Mouse (Mus musculus) limb, embryonic 14.5 days (tissue): ENCODE measurements around the gene Ccdc153. TPM values are rescaled to one million over a fixed set of nuclear protein-coding genes. Genes with fewer than 3 reads are reported as not detected.
A peak's percentile ranks its signal among the peaks of the same experiment; 100 is the strongest.

Source experiments
- ATAC-seq: fragments of 200-750 bp; cut with Nextera tagmentation; 2 replicates; pipeline ENCODE4 v1.8.0; 2017; ENCODE audit warnings: low read depth, moderate number of reproducible peaks, moderate TSS enrichment; ENCODE audit not compliant: low FRiP score
- DNase-seq: peaks from one replicate; pipeline ENCODE4 v3.0.0-alpha.2; 2015; ENCODE audit warnings: low spot score
- H3K27ac ChIP-seq: fragments of 300-500 bp; sonication (generic); replicated peaks from 2 replicates; pipeline ENCODE4 v1.5.1; 2014; ENCODE audit warnings: low read depth, mild to moderate bottlenecking, low read length, moderate library complexity, mixed read lengths
- H3K27me3 ChIP-seq: fragments of 300-500 bp; sonication (generic); 2 replicates; pipeline ENCODE4 v1.6.1; 2014; ENCODE audit warnings: low read length, mixed read lengths; ENCODE audit not compliant: control insufficient read depth, insufficient read depth
- H3K36me3 ChIP-seq: fragments of 300-500 bp; sonication (generic); 2 replicates; pipeline ENCODE4 v1.6.1; 2014; ENCODE audit warnings: mild to moderate bottlenecking, low read length, moderate library complexity, mixed read lengths; ENCODE audit not compliant: control insufficient read depth, insufficient read depth
- H3K4me1 ChIP-seq: fragments of 300-500 bp; sonication (generic); 2 replicates; pipeline ENCODE4 v1.6.1; 2014; ENCODE audit warnings: antibody characterized with exemption, low read length, mixed read lengths; ENCODE audit not compliant: control insufficient read depth, insufficient read depth
- H3K4me2 ChIP-seq: fragments of 300-500 bp; sonication (generic); replicated peaks from 2 replicates; pipeline ENCODE4 v1.6.1; 2014; ENCODE audit warnings: low read depth, mild to moderate bottlenecking, low read length, moderate library complexity; ENCODE audit not compliant: severe bottlenecking
- H3K4me3 ChIP-seq: fragments of 300-500 bp; sonication (generic); replicated peaks from 2 replicates; pipeline ENCODE4 v1.5.1; 2014; ENCODE audit warnings: low read length
- H3K9ac ChIP-seq: fragments of 300-500 bp; sonication (generic); 2 replicates; pipeline ENCODE4 v1.6.1; 2014; ENCODE audit warnings: mild to moderate bottlenecking, low read depth, low read length, moderate library complexity; ENCODE audit not compliant: severe bottlenecking
- H3K9me3 ChIP-seq: fragments of 300-500 bp; sonication (generic); 2 replicates; pipeline ENCODE4 v1.6.1; 2016; ENCODE audit warnings: low read length; ENCODE audit not compliant: control insufficient read depth
- POLR2A ChIP-seq: fragments of 200-500 bp; IDR thresholded peaks from 2 replicates; pipeline ENCODE4 v1.8.0; 2012; ENCODE audit warnings: inconsistent platforms, mild to moderate bottlenecking, moderate library complexity, borderline replicate concordance; ENCODE audit not compliant: insufficient read depth, insufficient read length; ENCODE audit errors: extremely low read depth
- WGBS: fragments of 180-500 bp; shearing (Covaris S2); extraction: QIAGEN DNeasy Blood & Tissue Kit; methylation state at CpG from one replicate; pipeline ENCODE4 v1.1.7; 2014; 5-methylcytosine and 5-hydroxymethylcytosine counted together
- polyA plus RNA-seq, 2 experiments: library from polyadenylated mRNA; depleted of rRNA in 1 of 2; stranded (reverse) in 1 of 2; unstranded in 1 of 2; fragments of >200 nt; fragmentation: Nextera tagmentation in 1 of 2; extraction: Ambion mirVana in 1 of 2; gene quantifications; 2 replicates each; pipeline versions ENCODE4 v1.2.1 to v1.2.3; 2012 to 2014

The Ccdc153 gene
- polyA plus RNA-seq, 2 experiments, result not detected

- H3K27ac ChIP-seq, result no peak overlapping the region
- 77% methylated on average over 4 of the region's 4 CpGs for WGBS
- no peak for DNase-seq
- no peaks in the 10 kb centered on the region for H3K27me3 ChIP-seq
- H3K9me3 ChIP-seq, result no peaks in the 10 kb centered on the region
- H3K36me3 ChIP-seq, result no peaks in the 10 kb centered on the region
- TF ChIP-seq POLR2A, result no peak
- H3K4me3 ChIP-seq, result no peak overlapping the region
- H3K4me2 ChIP-seq, result no peak overlapping the region
- no peak overlapping the region for H3K9ac ChIP-seq
- peaks cover 14% of the 10 kb centered on the region for H3K4me1 ChIP-seq
- no peak for ATAC-seq
Observed at GRCm38 (mm10) chr9:44250445-44250844, 10.0 kb downstream of the Ccdc153 start.

GRCm38 (mm10) chr9:44251314-44251713, 10.8 kb downstream of the Ccdc153 start, which contains the start of gene Pdzd3:
TSS of gene Pdzd3 (minus strand) at chr9:44251471.
- H3K4me1 ChIP-seq, result peaks cover 17% of the 10 kb centered on the region
- 80% methylated on average over 10 of the region's 10 CpGs for WGBS

GRCm38 (mm10) chr9:44253441-44253840, 13.0 kb downstream of the Ccdc153 start:
- Histone ChIP-seq H3K4me2 (no peak overlapping the region), H3K27ac (no peak overlapping the region), H3K4me1 (peaks cover 17% of the 10 kb centered on the region), H3K36me3 (peaks cover 4% of the 10 kb centered on the region; the same call in 1 of the 2 replicates), H3K9me3 (no peaks in the 10 kb centered on the region), H3K27me3 (no peaks in the 10 kb centered on the region), H3K9ac (no peak overlapping the region), H3K4me3 (no peak overlapping the region)
- TF ChIP-seq POLR2A, result no peak
- DNase-seq, result no peak
- no peak for ATAC-seq
- 72% methylated on average over 6 of the region's 6 CpGs for WGBS

More at GRCm38 (mm10) chr9:44251314-44251713, 10.8 kb downstream of the Ccdc153 start, which contains the start of gene Pdzd3:
- Histone ChIP-seq H3K4me3 (no peak within 1 kb of the TSS), H3K27ac (no peak within 1 kb of the TSS), H3K36me3 (peaks cover 2% of the 10 kb centered on the region; the same call in 1 of the 2 replicates), H3K9me3 (no peaks in the 10 kb centered on the region), H3K27me3 (no peaks in the 10 kb centered on the region), H3K4me2 (no peak within 1 kb of the TSS), H3K9ac (no peak within 1 kb of the TSS)
- no peak for TF ChIP-seq POLR2A
- DNase-seq (no peak), ATAC-seq (no peak)

- Histone ChIP-seq H3K4me3 (no peak overlapping the region), H3K4me1 (peaks cover 17% of the 10 kb centered on the region), H3K27ac (peak overlapping the region; percentile 26; the same call in 1 of the 2 replicates), H3K36me3 (peaks cover 4% of the 10 kb centered on the region; the same call in 1 of the 2 replicates), H3K9ac (no peak overlapping the region), H3K4me2 (no peak overlapping the region), H3K27me3 (no peaks in the 10 kb centered on the region), H3K9me3 (no peaks in the 10 kb centered on the region)
- DNase-seq (no peak), ATAC-seq (0 out of 2 replicates have a peak, but pooled peaks have one; percentile 35)
- 7% methylated on average over 5 of the region's 5 CpGs for WGBS
- no peak for TF ChIP-seq POLR2A
Observed at GRCm38 (mm10) chr9:44254508-44255135, 14.1 kb downstream of the Ccdc153 start.

- peaks cover 17% of the 10 kb centered on the region for H3K4me1 ChIP-seq
- H3K27ac ChIP-seq, result peak overlapping the region; percentile 5
- H3K4me2 ChIP-seq, result no peak overlapping the region
- no peak overlapping the region for H3K9ac ChIP-seq
- H3K36me3 ChIP-seq, result peaks cover 4% of the 10 kb centered on the region; the same call in 1 of the 2 replicates
- no peaks in the 10 kb centered on the region for H3K9me3 ChIP-seq
- DNase-seq (no peak), ATAC-seq (no peak)
- WGBS, result 43% methylated on average over 6 of the region's 6 CpGs
- H3K4me3 ChIP-seq, result no peak overlapping the region
- no peak for TF ChIP-seq POLR2A
- no peaks in the 10 kb centered on the region for H3K27me3 ChIP-seq
Observed at GRCm38 (mm10) chr9:44255136-44255521, 14.7 kb downstream of the Ccdc153 start.
